Mouse (Mus musculus) CD8-positive naive resting alpha-beta T cell, adult 2 months (primary cell): ENCODE results near the gene Grip1.

Experiments used
- DNase-seq, 2 experiments: peaks; one replicate each; pipeline ENCODE4 v3.0.0; 2022; ENCODE audit warnings: low read depth in 2 of 2, low spot score in 2 of 2

Gene Grip1

GRCm38 (mm10) chr10:119646500-119647439 lies 193.1 kb downstream of the Grip1 start:
- DNase-seq = no peak

- DNase-seq = no peak
Measured at GRCm38 (mm10) chr10:119660677-119661353, 207.2 kb downstream of the Grip1 start.

- DNase-seq = no peak
Measured at GRCm38 (mm10) chr10:119663586-119663985, 210.0 kb downstream of the Grip1 start.

- no peak for DNase-seq
Measured at GRCm38 (mm10) chr10:119666386-119666785, 212.8 kb downstream of the Grip1 start.

GRCm38 (mm10) chr10:119670456-119670855 lies 216.8 kb downstream of the Grip1 start:
- no peak for DNase-seq

- no peak for DNase-seq
Measured at GRCm38 (mm10) chr10:119684377-119684826, 230.8 kb downstream of the Grip1 start.

GRCm38 (mm10) chr10:119691358-119692083 lies 237.9 kb downstream of the Grip1 start:
- DNase-seq = no peak

- no peak for DNase-seq
Measured at GRCm38 (mm10) chr10:119692284-119692890, 238.8 kb downstream of the Grip1 start.

- no peak for DNase-seq
Measured at GRCm38 (mm10) chr10:119693400-119693799, 239.8 kb downstream of the Grip1 start.

- DNase-seq = no peak
Measured at GRCm38 (mm10) chr10:119697257-119697798, 243.7 kb downstream of the Grip1 start.

GRCm38 (mm10) chr10:119705348-119705747 lies 251.7 kb downstream of the Grip1 start:
- no peak for DNase-seq

GRCm38 (mm10) chr10:119706281-119706680 lies 252.7 kb downstream of the Grip1 start:
- DNase-seq = no peak

- DNase-seq = no peak
Measured at GRCm38 (mm10) chr10:119706983-119707382, 253.4 kb downstream of the Grip1 start.

GRCm38 (mm10) chr10:119721887-119722286 lies 268.3 kb downstream of the Grip1 start:
- no peak for DNase-seq

- DNase-seq = no peak
Measured at GRCm38 (mm10) chr10:119722471-119722870, 268.8 kb downstream of the Grip1 start.

- no peak for DNase-seq
Measured at GRCm38 (mm10) chr10:119723671-119724070, 270.0 kb downstream of the Grip1 start.

GRCm38 (mm10) chr10:119725363-119725762 lies 271.7 kb downstream of the Grip1 start:
- DNase-seq = no peak

GRCm38 (mm10) chr10:119725966-119726365 lies 272.3 kb downstream of the Grip1 start:
- no peak for DNase-seq

- DNase-seq = no peak
Measured at GRCm38 (mm10) chr10:119726921-119727320, 273.3 kb downstream of the Grip1 start.

GRCm38 (mm10) chr10:119730206-119730605 lies 276.6 kb downstream of the Grip1 start:
- DNase-seq = no peak
